Mouse (Mus musculus): ENCODE measurements around the gene Myo1d. TPM values are rescaled to one million over a fixed set of nuclear protein-coding genes. Genes with fewer than 3 reads are reported as not detected.
A peak's percentile ranks its signal among the peaks of the same experiment; 100 is the strongest.

The Myo1d gene
- polyA plus RNA-seq, 1 experiment from 2014 or later: 26.4 TPM

GRCm38 (mm10) chr11:80489882-80490196, 290.0 kb downstream of the Myo1d start:
- ATAC-seq: peak; percentile 46
- peak; percentile 79 for DNase-seq (ENCODE audit: low spot score)
- Histone ChIP-seq H3K27me3 (replicated peaks; ENCODE audit: insufficient read depth, low read length) (no peaks in the 10 kb centered on the region), H3K27ac (ENCODE audit: low read length) (0 out of 2 replicates have a peak overlapping the region, but pooled peaks have one; percentile 20), H3K4me2 (replicated peaks; ENCODE audit: low read depth, low read length) (peak overlapping the region; percentile 14; the same call in 1 of the 2 replicates), H3K4me3 (ENCODE audit: low read depth, low read length) (no peak overlapping the region), H3K4me1 (ENCODE audit: insufficient read depth, low read depth, low read length) (peaks cover 2% of the 10 kb centered on the region; the same call in 1 of the 2 replicates), H3K9ac (replicated peaks; ENCODE audit: low read depth) (no peak overlapping the region), H3K9me3 (ENCODE audit: low read length) (no peaks in the 10 kb centered on the region), H3K36me3 (ENCODE audit: insufficient read depth, low read length) (no peaks in the 10 kb centered on the region)
- 33% methylated on average over 5 of the region's 5 CpGs for WGBS
- TF ChIP-seq CTCF (IDR thresholded peaks at IDR 0.05): no peak
- no peak for TF ChIP-seq EP300 (IDR thresholded peaks at IDR 0.05)

- peaks cover under 1% of the 10 kb centered on the region; the same call in 1 of the 2 replicates for H3K4me1 ChIP-seq (ENCODE audit: insufficient read depth, low read depth, low read length)
- no peaks in the 10 kb centered on the region for H3K9me3 ChIP-seq (ENCODE audit: low read length)
- WGBS: 38% methylated on average over 10 of the region's 12 CpGs
- peak; percentile 31; the same call in 1 of the 2 replicates for ATAC-seq
- no peaks in the 10 kb centered on the region for H3K36me3 ChIP-seq (ENCODE audit: insufficient read depth, low read length)
- H3K27me3 ChIP-seq (replicated peaks; ENCODE audit: insufficient read depth, low read length): no peaks in the 10 kb centered on the region
- H3K4me2 ChIP-seq (replicated peaks; ENCODE audit: low read depth, low read length): peak overlapping the region; percentile 14; the same call in 1 of the 2 replicates
- H3K4me3 ChIP-seq (ENCODE audit: low read depth, low read length): no peak overlapping the region
- TF ChIP-seq EP300 (IDR thresholded peaks at IDR 0.05) (no peak), CTCF (IDR thresholded peaks at IDR 0.05) (no peak)
- peak overlapping the region; percentile 20; the same call in 1 of the 2 replicates for H3K27ac ChIP-seq (ENCODE audit: low read length)
- H3K9ac ChIP-seq (replicated peaks; ENCODE audit: low read depth): no peak overlapping the region
- no peak for DNase-seq (ENCODE audit: low spot score)
Measured at GRCm38 (mm10) chr11:80489172-80489881, 290.5 kb downstream of the Myo1d start.

GRCm38 (mm10) chr11:80487904-80488587, 291.8 kb downstream of the Myo1d start:
- DNase-seq (ENCODE audit: low spot score): no peak
- Histone ChIP-seq H3K4me2 (replicated peaks; ENCODE audit: low read depth, low read length) (no peak overlapping the region), H3K4me3 (ENCODE audit: low read depth, low read length) (no peak overlapping the region), H3K4me1 (ENCODE audit: insufficient read depth, low read depth, low read length) (no peaks in the 10 kb centered on the region), H3K9me3 (ENCODE audit: low read length) (no peaks in the 10 kb centered on the region), H3K9ac (replicated peaks; ENCODE audit: low read depth) (no peak overlapping the region), H3K36me3 (ENCODE audit: insufficient read depth, low read length) (no peaks in the 10 kb centered on the region), H3K27ac (ENCODE audit: low read length) (no peak overlapping the region), H3K27me3 (replicated peaks; ENCODE audit: insufficient read depth, low read length) (no peaks in the 10 kb centered on the region)
- no peak for ATAC-seq
- 68% methylated on average over 15 of the region's 15 CpGs for WGBS
- no peak for TF ChIP-seq CTCF (IDR thresholded peaks at IDR 0.05)
- TF ChIP-seq EP300 (IDR thresholded peaks at IDR 0.05): no peak

GRCm38 (mm10) chr11:80485622-80486206, 294.1 kb downstream of the Myo1d start:
- H3K36me3 ChIP-seq (ENCODE audit: insufficient read depth, low read length): no peaks in the 10 kb centered on the region
- H3K4me1 ChIP-seq (ENCODE audit: insufficient read depth, low read depth, low read length): no peaks in the 10 kb centered on the region
- ATAC-seq (no peak), DNase-seq (ENCODE audit: low spot score) (no peak)
- H3K4me3 ChIP-seq (ENCODE audit: low read depth, low read length): no peak overlapping the region
- H3K4me2 ChIP-seq (replicated peaks; ENCODE audit: low read depth, low read length): no peak overlapping the region
- H3K27ac ChIP-seq (ENCODE audit: low read length): no peak overlapping the region
- TF ChIP-seq EP300 (IDR thresholded peaks at IDR 0.05) (no peak), CTCF (IDR thresholded peaks at IDR 0.05) (no peak)
- no peak overlapping the region for H3K9ac ChIP-seq (replicated peaks; ENCODE audit: low read depth)
- H3K27me3 ChIP-seq (replicated peaks; ENCODE audit: insufficient read depth, low read length): no peaks in the 10 kb centered on the region
- H3K9me3 ChIP-seq (ENCODE audit: low read length): no peaks in the 10 kb centered on the region
- 79% methylated on average over 10 of the region's 10 CpGs for WGBS

- WGBS: 74% methylated on average over 8 of the region's 9 CpGs
- Histone ChIP-seq H3K4me2 (replicated peaks; ENCODE audit: low read depth, low read length) (no peak overlapping the region), H3K36me3 (ENCODE audit: insufficient read depth, low read length) (no peaks in the 10 kb centered on the region), H3K4me3 (ENCODE audit: low read depth, low read length) (no peak overlapping the region), H3K9ac (replicated peaks; ENCODE audit: low read depth) (no peak overlapping the region), H3K27me3 (replicated peaks; ENCODE audit: insufficient read depth, low read length) (no peaks in the 10 kb centered on the region), H3K4me1 (ENCODE audit: insufficient read depth, low read depth, low read length) (no peaks in the 10 kb centered on the region), H3K9me3 (ENCODE audit: low read length) (no peaks in the 10 kb centered on the region), H3K27ac (ENCODE audit: low read length) (no peak overlapping the region)
- TF ChIP-seq CTCF (IDR thresholded peaks at IDR 0.05): no peak
- no peak for TF ChIP-seq EP300 (IDR thresholded peaks at IDR 0.05)
- no peak for DNase-seq (ENCODE audit: low spot score)
- no peak for ATAC-seq
Measured at GRCm38 (mm10) chr11:80485120-80485551, 294.7 kb downstream of the Myo1d start.

GRCm38 (mm10) chr11:80484191-80484791, 295.5 kb downstream of the Myo1d start:
- H3K4me3 ChIP-seq (ENCODE audit: low read depth, low read length): no peak overlapping the region
- TF ChIP-seq EP300 (IDR thresholded peaks at IDR 0.05) (no peak), CTCF (IDR thresholded peaks at IDR 0.05) (no peak)
- H3K36me3 ChIP-seq (ENCODE audit: insufficient read depth, low read length): no peaks in the 10 kb centered on the region
- no peaks in the 10 kb centered on the region for H3K27me3 ChIP-seq (replicated peaks; ENCODE audit: insufficient read depth, low read length)
- no peak overlapping the region for H3K9ac ChIP-seq (replicated peaks; ENCODE audit: low read depth)
- H3K27ac ChIP-seq (ENCODE audit: low read length): no peak overlapping the region
- WGBS: 46% methylated on average over 12 of the region's 12 CpGs
- no peaks in the 10 kb centered on the region for H3K9me3 ChIP-seq (ENCODE audit: low read length)
- ATAC-seq: no peak
- no peak for DNase-seq (ENCODE audit: low spot score)
- no peak overlapping the region for H3K4me2 ChIP-seq (replicated peaks; ENCODE audit: low read depth, low read length)
- H3K4me1 ChIP-seq (ENCODE audit: insufficient read depth, low read depth, low read length): no peaks in the 10 kb centered on the region
